29 mouse cellular contexts compared by ENCODE assay signal in the genomic region with DNA sequence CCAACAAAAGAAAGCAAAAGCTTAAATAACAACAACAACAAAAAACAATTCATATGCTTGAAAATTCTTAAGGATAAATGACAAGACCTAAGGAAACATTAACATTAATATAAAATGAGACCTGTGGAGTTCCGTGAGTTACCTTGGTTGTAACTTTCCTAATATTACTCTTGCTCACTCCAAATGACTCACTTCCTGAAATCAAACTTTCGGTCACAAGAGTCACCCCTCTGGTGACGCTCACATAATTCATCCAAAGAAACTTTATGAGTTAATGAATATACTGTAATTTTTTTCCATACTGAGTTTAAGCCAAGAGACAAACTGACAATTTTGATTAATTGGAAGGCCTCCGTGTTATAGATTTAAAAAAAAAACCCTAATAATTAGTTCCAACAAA.
"Had no signal": no experiment of that assay in that cellular context is flagged by ENCODE, and none has a peak within 500 bp of the region (broad histone marks: within the 10 kb centered on the region; RNA-seq: fewer than 3 reads in every experiment).

No protein-coding gene starts in this region.

- H3K27ac ChIP-seq: limb, embryonic 10.5 days; limb, embryonic 12.5 days; limb, embryonic 13.5 days; liver, embryonic 12.5 days; liver, embryonic 13.5 days; liver, embryonic 14.5 days; liver, embryonic 15.5 days; lung, embryonic 15.5 days; macrophage; midbrain, embryonic 12.5 days; midbrain, embryonic 13.5 days; midbrain, embryonic 15.5 days had no signal

- H3K9me3 ChIP-seq: limb, embryonic 10.5 days; limb, embryonic 12.5 days; limb, embryonic 15.5 days; liver, embryonic 12.5 days; liver, embryonic 13.5 days; liver, embryonic 15.5 days; lung, embryonic 15.5 days; midbrain, embryonic 12.5 days; midbrain, embryonic 13.5 days; midbrain, embryonic 15.5 days had no signal

- DNase-seq: left cerebral cortex, postnatal 4 days; liver; liver, embryonic 13.5 days; liver, postnatal 0 days; lung, adult 18-20 months; lung, adult 2 months; lung, embryonic 14.5 days; lung, postnatal 10 days; lung, postnatal 14 days; lung, postnatal 36 days; lung, postnatal 4 days; midbrain, embryonic 14.5 days had no signal

- H3K27me3 ChIP-seq: limb, embryonic 12.5 days; limb, embryonic 13.5 days; limb, embryonic 15.5 days; liver, embryonic 12.5 days; liver, embryonic 13.5 days; liver, embryonic 15.5 days; lung, embryonic 15.5 days; megakaryocyte, embryonic 14.5 days; midbrain, embryonic 12.5 days; midbrain, embryonic 13.5 days; midbrain, embryonic 15.5 days had no signal

- H3K9ac ChIP-seq: limb, embryonic 12.5 days; limb, embryonic 13.5 days; limb, embryonic 15.5 days; liver, embryonic 12.5 days; liver, embryonic 13.5 days; liver, embryonic 14.5 days; liver, embryonic 15.5 days; liver, postnatal 0 days; lung, embryonic 14.5 days; lung, embryonic 15.5 days; midbrain, embryonic 12.5 days; midbrain, embryonic 13.5 days; midbrain, embryonic 15.5 days had no signal

- H3K4me3 ChIP-seq: left cerebral cortex, adult 2 months; limb, embryonic 10.5 days; limb, embryonic 12.5 days; limb, embryonic 13.5 days; limb, embryonic 15.5 days; liver, embryonic 12.5 days; liver, embryonic 13.5 days; liver, embryonic 15.5 days; lung, embryonic 15.5 days; megakaryocyte, embryonic 14.5 days; midbrain, embryonic 12.5 days; midbrain, embryonic 13.5 days; midbrain, embryonic 15.5 days; myocyte had no signal

- H3K4me1 ChIP-seq: limb, embryonic 10.5 days; liver, embryonic 12.5 days; liver, embryonic 13.5 days; liver, embryonic 15.5 days; lung, embryonic 15.5 days; megakaryocyte, embryonic 14.5 days; midbrain, embryonic 12.5 days; midbrain, embryonic 13.5 days; midbrain, embryonic 15.5 days had no signal

- H3K4me2 ChIP-seq: limb, embryonic 12.5 days; limb, embryonic 13.5 days; limb, embryonic 15.5 days; liver, embryonic 11.5 days; liver, embryonic 12.5 days; liver, embryonic 13.5 days; liver, embryonic 15.5 days; lung, embryonic 14.5 days; lung, embryonic 15.5 days; midbrain, embryonic 11.5 days; midbrain, embryonic 12.5 days; midbrain, embryonic 13.5 days; midbrain, embryonic 15.5 days had no signal

- H3K36me3 ChIP-seq: limb, embryonic 10.5 days; limb, embryonic 12.5 days; limb, embryonic 13.5 days; liver, embryonic 12.5 days; liver, embryonic 13.5 days; liver, embryonic 15.5 days; lung, embryonic 15.5 days; midbrain, embryonic 12.5 days; midbrain, embryonic 15.5 days had no signal
